Mouse (Mus musculus): Measurements from ENCODE around the gene Serinc3.

Serinc3 gene

GRCm38 (mm10) chr2:163593636-163594282, 51.2 kb downstream of the Serinc3 start:
- DNase-seq: peak; percentile 48 to 56

GRCm38 (mm10) chr2:163592084-163592483, 52.8 kb downstream of the Serinc3 start:
- peak in 1 of 2 experiments; percentile 50 for DNase-seq

- no peak for DNase-seq
These were observed 53.9 kb downstream of the Serinc3 start for GRCm38 (mm10) chr2:163590996-163591395.

GRCm38 (mm10) chr2:163590211-163590610, 54.7 kb downstream of the Serinc3 start:
- no peak for DNase-seq

- no peak for DNase-seq
These were observed 57.4 kb downstream of the Serinc3 start for GRCm38 (mm10) chr2:163587506-163587905.

GRCm38 (mm10) chr2:163586384-163587261, 58.3 kb downstream of the Serinc3 start:
- DNase-seq: peak in 1 of 2 experiments; percentile 57

GRCm38 (mm10) chr2:163584088-163584426, 60.9 kb downstream of the Serinc3 start:
- DNase-seq: no peak

- DNase-seq: no peak
These were observed 61.5 kb downstream of the Serinc3 start for GRCm38 (mm10) chr2:163583226-163584087.

- no peak for DNase-seq
These were observed 64.6 kb downstream of the Serinc3 start for GRCm38 (mm10) chr2:163580069-163580945.

GRCm38 (mm10) chr2:163577986-163578385, 66.9 kb downstream of the Serinc3 start:
- DNase-seq: no peak

GRCm38 (mm10) chr2:163575248-163575647, 69.7 kb downstream of the Serinc3 start:
- DNase-seq: peak; percentile 45 to 61

- DNase-seq: no peak
These were observed 70.6 kb downstream of the Serinc3 start for GRCm38 (mm10) chr2:163574321-163574720.
